ENCODE assay signal across 13 mouse cellular contexts in genomic region chr8:46920071-46920470, GRCm38 (mm10).
DNase-seq lines count a peak whose midpoint lies in the region; ATAC-seq lines count a peak whose summit lies in the region.
"Had no signal": no experiment of that assay in that cellular context is flagged by ENCODE, and none has a peak within 500 bp of the region (broad histone marks: within the 10 kb centered on the region; RNA-seq: fewer than 3 reads in every experiment).

No protein-coding gene starts in this region.

- peak; percentile 50 to 62 for DNase-seq in spleen, postnatal 36 days (ENCODE audit: low spot score in 2 of 2)
- no peak for DNase-seq in spleen, postnatal 10 days (ENCODE audit: low spot score in 2 of 2)
- peak; percentile 54 for DNase-seq in splenic B cell, adult 2 months (ENCODE audit: low read depth, low spot score)
- peak; percentile 56 for DNase-seq in thymus, postnatal 4 days
- no peak for DNase-seq in frontal cortex, postnatal 10 days (ENCODE audit: low spot score in 2 of 2)
- DNase-seq in heart, postnatal 10 days: no peak
- no peak for DNase-seq in gastrocnemius, postnatal 36 days
- DNase-seq: cerebellum, postnatal 14 days; kidney, adult 11 months; kidney, postnatal 14 days had no signal

- H3K27me3 ChIP-seq in splenic B cell, adult 2 months (ENCODE audit: control insufficient read depth, insufficient read depth, low read length, poor library complexity, severe bottlenecking): no peaks in the 10 kb centered on the region
- H3K27me3 ChIP-seq: forebrain, embryonic 13.5 days had no signal

- intact Hi-C loops in heart, postnatal 10 days (cut with DNase I): no loop called here
- intact Hi-C loops in gastrocnemius, postnatal 36 days (cut with DNase I): no loop called here

- ATAC-seq in megakaryocyte, adult 5-6 weeks (ENCODE audit: poor library complexity, severe bottlenecking): peak; percentile 64
- ATAC-seq: forebrain, embryonic 13.5 days had no signal

- H3K36me3 ChIP-seq in splenic B cell, adult 2 months (ENCODE audit: control insufficient read depth, insufficient read depth, low read length, poor library complexity, severe bottlenecking): no peaks in the 10 kb centered on the region
- H3K36me3 ChIP-seq: midbrain, embryonic 12.5 days had no signal

Comparison
In these comparisons a context has a peak if more than half of its experiments do, and no peak if none do; other contexts are left out.
1. DNase-seq: peak in spleen, postnatal 36 days (2 of 2), splenic B cell, adult 2 months (single experiment) and thymus, postnatal 4 days (single experiment); none in spleen, postnatal 10 days (0 of 2), frontal cortex, postnatal 10 days (0 of 2), heart, postnatal 10 days (0 of 2) and gastrocnemius, postnatal 36 days (0 of 2).